Mouse (Mus musculus) liver, embryonic 11.5 days (tissue): ENCODE measurements around the gene Myh1. TPM values are rescaled to one million over a fixed set of nuclear protein-coding genes. Genes with fewer than 3 reads are reported as not detected.

Source experiments
- ATAC-seq: fragments of 200-750 bp; cut with Nextera tagmentation; replicated peaks from 2 replicates; pipeline ENCODE4 v1.8.0; 2017; ENCODE audit warnings: moderate number of reproducible peaks, mild to moderate bottlenecking, moderate TSS enrichment, moderate library complexity; ENCODE audit not compliant: low FRiP score
- DNase-seq: peaks from one replicate; pipeline ENCODE4 v3.0.0-alpha.2; 2017; ENCODE audit warnings: low spot score
- H3K27ac ChIP-seq: fragments of 300-500 bp; sonication (generic); 2 replicates; pipeline ENCODE4 v1.5.1; 2014; ENCODE audit warnings: mild to moderate bottlenecking, low read depth, low read length, control low read depth
- H3K27me3 ChIP-seq: fragments of 300-500 bp; sonication (generic); replicated peaks from 2 replicates; pipeline ENCODE4 v1.6.1; 2014; ENCODE audit warnings: low read length, mixed read lengths; ENCODE audit not compliant: control insufficient read depth, insufficient read depth
- H3K36me3 ChIP-seq: fragments of 300-500 bp; sonication (generic); 2 replicates; pipeline ENCODE4 v1.6.1; 2014; ENCODE audit warnings: mild to moderate bottlenecking, low read length, moderate library complexity, mixed read lengths; ENCODE audit not compliant: control insufficient read depth, insufficient read depth
- H3K4me1 ChIP-seq: fragments of 300-500 bp; sonication (generic); replicated peaks from 2 replicates; pipeline ENCODE4 v1.6.1; 2014; ENCODE audit warnings: low read length, mixed read lengths; ENCODE audit not compliant: control insufficient read depth, insufficient read depth
- H3K4me2 ChIP-seq: fragments of 300-500 bp; sonication (generic); 2 replicates; pipeline ENCODE4 v1.6.1; 2014; ENCODE audit warnings: mild to moderate bottlenecking, control low read depth, moderate library complexity
- H3K4me3 ChIP-seq: fragments of 300-500 bp; sonication (generic); 2 replicates; pipeline ENCODE4 v1.5.1; 2014; ENCODE audit warnings: low read depth, low read length, control low read depth
- H3K9ac ChIP-seq: fragments of 300-500 bp; sonication (generic); 2 replicates; pipeline ENCODE4 v1.6.1; 2014; ENCODE audit warnings: low read depth, low read length, control low read depth
- H3K9me3 ChIP-seq: fragments of 300-500 bp; sonication (generic); 2 replicates; pipeline ENCODE4 v1.6.1; 2016; ENCODE audit warnings: low read length, inconsistent platforms, mixed read lengths; ENCODE audit not compliant: control insufficient read depth
- WGBS: fragments of 180-500 bp; shearing (Covaris S2); extraction: QIAGEN DNeasy Blood & Tissue Kit; methylation state at CpG from one replicate; pipeline ENCODE4 v1.1.7; 2014; 5-methylcytosine and 5-hydroxymethylcytosine counted together
- polyA plus RNA-seq: library from polyadenylated mRNA; unstranded; fragments of >200 nt; fragmentation: Nextera tagmentation; extraction: Ambion mirVana; gene quantifications from 2 replicates; pipeline ENCODE4 v1.2.1, GENCODE M21; 2014

Myh1 gene
- 0.07 and 0.13 TPM in 2 replicates for polyA plus RNA-seq

- H3K36me3 ChIP-seq: no peaks in the 10 kb centered on the region
- no peaks in the 10 kb centered on the region for H3K27me3 ChIP-seq
- 75% methylated on average over 4 of the region's 4 CpGs for WGBS
- H3K4me2 ChIP-seq: no peak within 1 kb of the TSS
- no peaks in the 10 kb centered on the region for H3K9me3 ChIP-seq
- no peak within 1 kb of the TSS for H3K9ac ChIP-seq
- no peak for DNase-seq
- H3K27ac ChIP-seq: no peak within 1 kb of the TSS
- ATAC-seq: no peak
- no peak within 1 kb of the TSS for H3K4me3 ChIP-seq
- H3K4me1 ChIP-seq: no peaks in the 10 kb centered on the region
Measured at GRCm38 (mm10) chr11:67199752-67200151, at the start of gene Myh1. TSS of gene Myh1 (plus strand) at chr11:67200052.

GRCm38 (mm10) chr11:67150237-67150636 lies 49.6 kb upstream of the Myh1 start:
- Histone ChIP-seq H3K4me1 (no peaks in the 10 kb centered on the region), H3K27ac (no peak overlapping the region), H3K4me3 (no peak overlapping the region), H3K27me3 (no peaks in the 10 kb centered on the region), H3K9ac (no peak overlapping the region), H3K4me2 (no peak overlapping the region), H3K9me3 (no peaks in the 10 kb centered on the region), H3K36me3 (no peaks in the 10 kb centered on the region)
- DNase-seq: no peak
- WGBS: 72% methylated on average over 2 of the region's 2 CpGs
- no peak for ATAC-seq

DNA sequence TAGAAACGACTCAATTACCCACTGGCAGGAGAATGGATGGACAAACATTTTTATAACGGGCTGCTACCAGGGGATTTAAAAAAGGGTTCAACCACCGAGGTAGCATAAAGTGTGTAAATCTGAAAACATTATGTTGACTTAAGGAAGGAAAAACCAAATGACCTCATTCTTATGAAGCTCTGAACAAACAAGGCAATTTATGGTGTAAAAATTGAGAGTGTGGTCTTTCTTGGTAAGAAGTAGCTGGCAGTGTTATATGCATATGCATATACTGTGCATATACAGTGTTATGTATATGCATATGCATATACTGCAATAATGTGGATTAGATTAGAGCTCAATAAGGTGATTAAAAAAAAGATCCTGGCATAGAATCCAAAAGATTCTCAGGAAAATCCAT lies 48.7 kb upstream of the Myh1 start:
- DNase-seq (no peak), ATAC-seq (no peak)
- no peak overlapping the region for H3K9ac ChIP-seq
- H3K36me3 ChIP-seq: no peaks in the 10 kb centered on the region
- 77% methylated on average over 3 of the region's 3 CpGs for WGBS
- no peak overlapping the region for H3K4me3 ChIP-seq
- no peak overlapping the region for H3K4me2 ChIP-seq
- no peak overlapping the region for H3K27ac ChIP-seq
- no peaks in the 10 kb centered on the region for H3K4me1 ChIP-seq
- H3K9me3 ChIP-seq: no peaks in the 10 kb centered on the region
- H3K27me3 ChIP-seq: no peaks in the 10 kb centered on the region

DNA sequence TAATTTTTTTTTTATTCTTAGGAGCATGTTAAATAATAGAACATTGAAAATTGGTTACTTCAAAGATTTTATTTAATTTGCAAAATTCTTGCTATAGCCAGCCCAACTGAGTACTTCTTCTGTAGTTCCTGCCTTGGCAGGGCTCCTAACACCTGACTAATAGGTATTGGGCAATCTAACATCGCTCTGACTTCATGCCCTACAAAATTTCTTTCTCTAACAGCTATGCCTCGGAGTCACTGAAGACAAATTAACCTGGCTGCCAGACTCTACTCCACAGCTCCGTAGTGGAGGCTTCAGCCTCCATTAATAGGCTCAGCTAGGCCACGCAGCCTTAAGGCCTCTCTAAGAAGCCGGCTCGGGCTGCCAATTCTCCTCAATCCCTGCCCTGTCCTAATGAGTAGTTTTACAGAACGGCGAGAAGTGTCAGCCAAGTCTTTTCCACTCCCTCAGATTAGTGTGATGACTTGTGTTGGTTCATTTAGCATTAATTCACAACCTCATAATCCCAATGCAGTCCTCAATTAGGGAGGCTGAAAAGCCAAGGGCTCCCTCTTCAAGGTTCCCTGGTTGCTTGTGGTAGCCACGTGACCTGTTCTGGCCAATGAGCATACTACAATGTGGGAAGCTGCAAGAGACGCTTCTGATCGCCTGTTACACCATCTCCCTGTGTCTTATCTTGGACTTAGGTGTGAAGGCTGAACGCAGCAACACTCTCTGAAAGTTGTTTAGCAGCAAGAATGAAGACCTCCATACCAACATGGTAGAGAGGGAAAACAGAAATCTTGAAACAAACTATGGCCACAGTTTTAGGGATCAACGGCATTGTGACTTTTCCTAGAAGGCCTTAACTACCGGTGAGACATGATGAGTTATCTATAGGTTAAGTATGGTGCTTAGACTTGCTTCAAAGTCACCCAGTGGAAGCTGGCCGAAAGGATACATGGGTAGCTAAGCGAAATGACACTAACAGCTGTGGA lies 47.9 kb upstream of the Myh1 start:
- Histone ChIP-seq H3K4me3 (no peak overlapping the region), H3K9ac (no peak overlapping the region), H3K9me3 (no peaks in the 10 kb centered on the region), H3K36me3 (no peaks in the 10 kb centered on the region), H3K4me1 (no peaks in the 10 kb centered on the region), H3K27ac (no peak overlapping the region), H3K27me3 (no peaks in the 10 kb centered on the region), H3K4me2 (no peak overlapping the region)
- 83% methylated on average over 16 of the region's 16 CpGs for WGBS
- DNase-seq: no peak
- no peak for ATAC-seq

GRCm38 (mm10) chr11:67153123-67153522 lies 46.7 kb upstream of the Myh1 start:
- H3K9ac ChIP-seq: no peak overlapping the region
- no peak overlapping the region for H3K4me3 ChIP-seq
- H3K27me3 ChIP-seq: no peaks in the 10 kb centered on the region
- H3K4me2 ChIP-seq: no peak overlapping the region
- no peaks in the 10 kb centered on the region for H3K4me1 ChIP-seq
- DNase-seq (no peak), ATAC-seq (no peak)
- no peak overlapping the region for H3K27ac ChIP-seq
- no peaks in the 10 kb centered on the region for H3K9me3 ChIP-seq
- no peaks in the 10 kb centered on the region for H3K36me3 ChIP-seq
- WGBS: 29% methylated on average over 1 of the region's 1 CpGs

GRCm38 (mm10) chr11:67153843-67154242 lies 46.0 kb upstream of the Myh1 start:
- Histone ChIP-seq H3K4me3 (no peak overlapping the region), H3K9ac (no peak overlapping the region), H3K36me3 (no peaks in the 10 kb centered on the region), H3K4me2 (no peak overlapping the region), H3K4me1 (no peaks in the 10 kb centered on the region), H3K27ac (no peak overlapping the region), H3K9me3 (no peaks in the 10 kb centered on the region), H3K27me3 (no peaks in the 10 kb centered on the region)
- ATAC-seq (no peak), DNase-seq (no peak)
- 56% methylated on average over 1 of the region's 1 CpGs for WGBS

- Histone ChIP-seq H3K4me2 (no peak overlapping the region), H3K36me3 (no peaks in the 10 kb centered on the region), H3K4me1 (no peaks in the 10 kb centered on the region), H3K9me3 (no peaks in the 10 kb centered on the region), H3K4me3 (no peak overlapping the region), H3K27me3 (no peaks in the 10 kb centered on the region), H3K27ac (no peak overlapping the region), H3K9ac (no peak overlapping the region)
- 77% methylated on average over 2 of the region's 2 CpGs for WGBS
- DNase-seq: no peak
- ATAC-seq: no peak
Measured at GRCm38 (mm10) chr11:67155650-67156049, 44.2 kb upstream of the Myh1 start.

DNA sequence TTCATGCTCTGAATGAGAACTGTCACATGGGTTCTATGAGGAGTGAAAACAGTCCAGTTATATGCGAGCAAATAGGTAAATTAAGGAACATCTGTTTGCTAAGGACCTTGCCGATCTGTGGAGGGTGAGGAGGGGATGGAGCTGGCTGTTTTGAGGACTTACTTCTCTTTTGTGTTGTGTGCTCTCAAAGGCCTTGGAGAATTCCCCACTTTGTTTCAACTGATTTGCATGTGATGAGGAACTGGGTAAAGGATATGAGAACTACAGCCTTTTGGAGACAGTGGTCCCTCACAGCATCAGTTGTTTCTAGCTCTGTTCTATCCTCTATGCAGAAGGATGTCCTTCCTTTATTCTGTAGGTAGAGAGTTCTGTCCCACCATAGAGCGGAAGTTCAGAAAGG lies 39.7 kb upstream of the Myh1 start:
- Histone ChIP-seq H3K9me3 (no peaks in the 10 kb centered on the region), H3K27me3 (no peaks in the 10 kb centered on the region), H3K4me2 (no peak overlapping the region), H3K27ac (no peak overlapping the region), H3K4me1 (no peaks in the 10 kb centered on the region), H3K36me3 (no peaks in the 10 kb centered on the region), H3K4me3 (no peak overlapping the region), H3K9ac (no peak overlapping the region)
- DNase-seq: no peak
- WGBS: 86% methylated on average over 3 of the region's 3 CpGs
- ATAC-seq: no peak

GRCm38 (mm10) chr11:67163701-67164100 lies 36.2 kb upstream of the Myh1 start:
- 75% methylated on average over 4 of the region's 4 CpGs for WGBS
- no peak overlapping the region for H3K9ac ChIP-seq
- H3K27me3 ChIP-seq: no peaks in the 10 kb centered on the region
- no peaks in the 10 kb centered on the region for H3K9me3 ChIP-seq
- no peak overlapping the region for H3K4me3 ChIP-seq
- ATAC-seq (no peak), DNase-seq (no peak)
- H3K4me1 ChIP-seq: no peaks in the 10 kb centered on the region
- H3K4me2 ChIP-seq: no peak overlapping the region
- no peak overlapping the region for H3K27ac ChIP-seq
- no peaks in the 10 kb centered on the region for H3K36me3 ChIP-seq
